Mouse (Mus musculus) bone marrow macrophage, adult 2 months (primary cell): ENCODE results near the gene Sec31a.

ENCODE experiments used
- CTCF ChIP-seq: IDR thresholded peaks from 2 replicates; pipeline ENCODE4 v1.5.1; 2012; ENCODE audit warnings: low read depth, mild to moderate bottlenecking, low read length, moderate library complexity
- POLR2A ChIP-seq: IDR thresholded peaks from 2 replicates; pipeline ENCODE4 v1.6.1; 2012; ENCODE audit warnings: mild to moderate bottlenecking, low read depth, low read length, borderline replicate concordance

DNA sequence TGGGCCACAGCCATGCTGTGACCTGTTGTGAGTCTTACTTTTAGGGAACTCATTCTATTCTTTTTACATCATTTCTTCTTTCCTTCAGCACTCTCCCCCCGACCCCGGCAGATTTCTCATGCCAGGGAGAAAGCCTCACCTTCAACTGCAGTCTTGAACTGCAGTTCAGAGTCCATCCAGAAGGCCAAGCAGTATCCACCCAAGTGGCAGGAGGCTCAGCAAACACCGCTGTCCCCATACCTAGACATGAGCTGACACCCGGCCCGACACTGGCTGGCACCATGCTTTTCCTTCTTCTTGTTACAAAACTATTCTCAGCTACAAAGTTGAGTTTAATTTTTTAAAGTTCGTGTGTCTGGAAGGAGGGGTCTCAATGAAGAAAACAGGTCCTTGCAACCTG, 55.7 kb downstream of the Sec31a start:
- no peak for TF ChIP-seq CTCF
- no peak for TF ChIP-seq POLR2A
